Mouse (Mus musculus): ENCODE measurements around the gene Hmga2. TPM values are rescaled to one million over a fixed set of nuclear protein-coding genes. Genes with fewer than 3 reads are reported as not detected.

Gene Hmga2
- 11.0 and 18.4 TPM in 2 replicates for polyA plus RNA-seq (2015; fragmentation: Nextera tagmentation; extraction: Ambion mirVana)

GRCm38 (mm10) chr10:120475601-120476515, at the start of gene Hmga2:
Gene Hmga2 (minus strand): TSS chr10:120476469.
- ATAC-seq (ENCODE audit: insufficient number of reproducible peaks, low FRiP score, low TSS enrichment, low read depth) = peak; percentile 59; the same call in 1 of the 2 replicates
- peaks cover 25% of the 10 kb centered on the region for H3K4me1 ChIP-seq
- under 1% methylated on average over 92 of the region's 99 CpGs for WGBS
- no peaks in the 10 kb centered on the region for H3K27me3 ChIP-seq
- H3K36me3 ChIP-seq = no peaks in the 10 kb centered on the region
- peak within 1 kb of the TSS; percentile 98 for H3K4me2 ChIP-seq
- H3K9me3 ChIP-seq = no peaks in the 10 kb centered on the region
- H3K4me3 ChIP-seq = peak within 1 kb of the TSS; percentile 76
- peak within 1 kb of the TSS; percentile 85 for H3K27ac ChIP-seq
- H3K9ac ChIP-seq = peak within 1 kb of the TSS; percentile 69

GRCm38 (mm10) chr10:120522959-120523358, 46.7 kb upstream of the Hmga2 start:
- no peak overlapping the region for H3K27ac ChIP-seq
- H3K4me2 ChIP-seq = no peak overlapping the region
- 0 out of 2 replicates have a peak, but pooled peaks cover 4% of the 10 kb centered on the region for H3K4me1 ChIP-seq
- H3K36me3 ChIP-seq = no peaks in the 10 kb centered on the region
- 84% methylated on average over 2 of the region's 2 CpGs for WGBS
- no peak overlapping the region for H3K9ac ChIP-seq
- H3K27me3 ChIP-seq = no peaks in the 10 kb centered on the region
- 0 out of 2 replicates have a peak, but pooled peaks cover 3% of the 10 kb centered on the region for H3K9me3 ChIP-seq
- no peak for ATAC-seq (ENCODE audit: insufficient number of reproducible peaks, low FRiP score, low TSS enrichment, low read depth)
- no peak overlapping the region for H3K4me3 ChIP-seq

- H3K9me3 ChIP-seq = 0 out of 2 replicates have a peak, but pooled peaks cover 3% of the 10 kb centered on the region
- H3K4me1 ChIP-seq = 0 out of 2 replicates have a peak, but pooled peaks cover 4% of the 10 kb centered on the region
- H3K4me3 ChIP-seq = no peak overlapping the region
- WGBS = 90% methylated on average over 9 of the region's 9 CpGs
- no peak overlapping the region for H3K4me2 ChIP-seq
- no peaks in the 10 kb centered on the region for H3K27me3 ChIP-seq
- ATAC-seq (ENCODE audit: insufficient number of reproducible peaks, low FRiP score, low TSS enrichment, low read depth) = no peak
- H3K36me3 ChIP-seq = no peaks in the 10 kb centered on the region
- H3K27ac ChIP-seq = no peak overlapping the region
- H3K9ac ChIP-seq = no peak overlapping the region
These were observed 45.8 kb upstream of the Hmga2 start for GRCm38 (mm10) chr10:120521912-120522575.

- Histone ChIP-seq H3K4me1 (peaks cover 9% of the 10 kb centered on the region), H3K4me2 (no peak overlapping the region), H3K9me3 (0 out of 2 replicates have a peak, but pooled peaks cover 3% of the 10 kb centered on the region), H3K36me3 (no peaks in the 10 kb centered on the region), H3K27me3 (no peaks in the 10 kb centered on the region), H3K27ac (no peak overlapping the region; the same call in 1 of the 2 replicates), H3K9ac (no peak overlapping the region), H3K4me3 (no peak overlapping the region)
- ATAC-seq (ENCODE audit: insufficient number of reproducible peaks, low FRiP score, low TSS enrichment, low read depth) = no peak
- 23% methylated on average over 8 of the region's 8 CpGs for WGBS
These were observed 40.0 kb upstream of the Hmga2 start for GRCm38 (mm10) chr10:120516311-120516710.

GRCm38 (mm10) chr10:120513721-120514120, 37.5 kb upstream of the Hmga2 start:
- H3K9me3 ChIP-seq = no peaks in the 10 kb centered on the region
- no peak overlapping the region for H3K4me2 ChIP-seq
- no peak overlapping the region for H3K27ac ChIP-seq
- H3K9ac ChIP-seq = no peak overlapping the region
- H3K4me1 ChIP-seq = peaks cover 9% of the 10 kb centered on the region
- WGBS = 23% methylated on average over 9 of the region's 9 CpGs
- no peaks in the 10 kb centered on the region for H3K36me3 ChIP-seq
- H3K4me3 ChIP-seq = no peak overlapping the region
- no peaks in the 10 kb centered on the region for H3K27me3 ChIP-seq
- ATAC-seq (ENCODE audit: insufficient number of reproducible peaks, low FRiP score, low TSS enrichment, low read depth) = no peak

- no peaks in the 10 kb centered on the region for H3K9me3 ChIP-seq
- no peak overlapping the region for H3K4me2 ChIP-seq
- ATAC-seq (ENCODE audit: insufficient number of reproducible peaks, low FRiP score, low TSS enrichment, low read depth) = no peak
These were observed 36.7 kb upstream of the Hmga2 start for GRCm38 (mm10) chr10:120512946-120513345.

GRCm38 (mm10) chr10:120512121-120512520, 35.9 kb upstream of the Hmga2 start:
- ATAC-seq (ENCODE audit: insufficient number of reproducible peaks, low FRiP score, low TSS enrichment, low read depth) = no peak
- no peaks in the 10 kb centered on the region for H3K36me3 ChIP-seq
- no peak overlapping the region for H3K4me3 ChIP-seq
- no peak overlapping the region for H3K4me2 ChIP-seq
- H3K9me3 ChIP-seq = no peaks in the 10 kb centered on the region
- peaks cover 9% of the 10 kb centered on the region for H3K4me1 ChIP-seq
- no peaks in the 10 kb centered on the region for H3K27me3 ChIP-seq
- no peak overlapping the region for H3K27ac ChIP-seq
- 91% methylated on average over 8 of the region's 8 CpGs for WGBS
- no peak overlapping the region for H3K9ac ChIP-seq

More at GRCm38 (mm10) chr10:120512946-120513345, 36.7 kb upstream of the Hmga2 start:
- H3K36me3 ChIP-seq = no peaks in the 10 kb centered on the region
- no peak overlapping the region for H3K9ac ChIP-seq
- WGBS = 29% methylated on average over 4 of the region's 4 CpGs
- no peak overlapping the region for H3K27ac ChIP-seq
- H3K27me3 ChIP-seq = no peaks in the 10 kb centered on the region
- peaks cover 9% of the 10 kb centered on the region for H3K4me1 ChIP-seq
- no peak overlapping the region for H3K4me3 ChIP-seq

GRCm38 (mm10) chr10:120503959-120504358, 27.7 kb upstream of the Hmga2 start:
- Histone ChIP-seq H3K27ac (no peak overlapping the region), H3K4me3 (no peak overlapping the region), H3K9me3 (no peaks in the 10 kb centered on the region), H3K9ac (no peak overlapping the region), H3K4me2 (no peak overlapping the region), H3K4me1 (no peaks in the 10 kb centered on the region), H3K36me3 (no peaks in the 10 kb centered on the region), H3K27me3 (no peaks in the 10 kb centered on the region)
- no peak for ATAC-seq (ENCODE audit: insufficient number of reproducible peaks, low FRiP score, low TSS enrichment, low read depth)
- WGBS = 80% methylated on average over 5 of the region's 5 CpGs

- Histone ChIP-seq H3K27me3 (no peaks in the 10 kb centered on the region), H3K4me1 (no peaks in the 10 kb centered on the region), H3K27ac (no peak overlapping the region), H3K4me3 (no peak overlapping the region), H3K36me3 (no peaks in the 10 kb centered on the region), H3K4me2 (no peak overlapping the region), H3K9me3 (no peaks in the 10 kb centered on the region), H3K9ac (no peak overlapping the region)
- ATAC-seq (ENCODE audit: insufficient number of reproducible peaks, low FRiP score, low TSS enrichment, low read depth) = no peak
- 68% methylated on average over 9 of the region's 9 CpGs for WGBS
These were observed 24.5 kb upstream of the Hmga2 start for GRCm38 (mm10) chr10:120500794-120501193.

GRCm38 (mm10) chr10:120498086-120498485, 21.8 kb upstream of the Hmga2 start:
- Histone ChIP-seq H3K27ac (no peak overlapping the region), H3K36me3 (no peaks in the 10 kb centered on the region), H3K4me3 (no peak overlapping the region), H3K27me3 (no peaks in the 10 kb centered on the region), H3K4me2 (no peak overlapping the region), H3K9ac (no peak overlapping the region), H3K9me3 (no peaks in the 10 kb centered on the region), H3K4me1 (no peaks in the 10 kb centered on the region)
- no peak for ATAC-seq (ENCODE audit: insufficient number of reproducible peaks, low FRiP score, low TSS enrichment, low read depth)

- no peaks in the 10 kb centered on the region for H3K9me3 ChIP-seq
- no peaks in the 10 kb centered on the region for H3K36me3 ChIP-seq
- 94% methylated on average over 1 of the region's 1 CpGs for WGBS
- no peaks in the 10 kb centered on the region for H3K27me3 ChIP-seq
- H3K9ac ChIP-seq = no peak overlapping the region
- ATAC-seq (ENCODE audit: insufficient number of reproducible peaks, low FRiP score, low TSS enrichment, low read depth) = no peak
- H3K4me3 ChIP-seq = no peak overlapping the region
- H3K27ac ChIP-seq = no peak overlapping the region
- no peaks in the 10 kb centered on the region for H3K4me1 ChIP-seq
- no peak overlapping the region for H3K4me2 ChIP-seq
These were observed 18.4 kb upstream of the Hmga2 start for GRCm38 (mm10) chr10:120494653-120495052.

- H3K9ac ChIP-seq = no peak overlapping the region
- H3K4me3 ChIP-seq = no peak overlapping the region
- ATAC-seq (ENCODE audit: insufficient number of reproducible peaks, low FRiP score, low TSS enrichment, low read depth) = no peak
- no peak overlapping the region for H3K4me2 ChIP-seq
- 83% methylated on average over 5 of the region's 5 CpGs for WGBS
- H3K9me3 ChIP-seq = no peaks in the 10 kb centered on the region
- H3K36me3 ChIP-seq = no peaks in the 10 kb centered on the region
- H3K4me1 ChIP-seq = 0 out of 2 replicates have a peak, but pooled peaks cover 4% of the 10 kb centered on the region
- no peak overlapping the region for H3K27ac ChIP-seq
- H3K27me3 ChIP-seq = no peaks in the 10 kb centered on the region
These were observed 15.2 kb upstream of the Hmga2 start for GRCm38 (mm10) chr10:120491477-120491876.
